Mouse (Mus musculus): Measurements from ENCODE around the gene Tlk1.

- no peak for TF ChIP-seq CTCF (IDR thresholded peaks at IDR 0.05; ENCODE audit: low read depth, low read length)
- no peak for TF ChIP-seq POLR2A (IDR thresholded peaks at IDR 0.05; ENCODE audit: borderline replicate concordance, low read depth, low read length)
These were observed 116.4 kb downstream of the Tlk1 start for GRCm38 (mm10) chr2:70708986-70709730.
